Mouse (Mus musculus) embryonic facial prominence, embryonic 14.5 days (tissue): ENCODE results near the gene Olfr331. TPM values are rescaled to one million over a fixed set of nuclear protein-coding genes. Genes with fewer than 3 reads are reported as not detected.

Experiments
- ATAC-seq: fragments of 200-750 bp; cut with Nextera tagmentation; 2 replicates; pipeline ENCODE4 v1.8.0; 2017; ENCODE audit warnings: low read depth, moderate number of reproducible peaks, moderate TSS enrichment
- DNase-seq: peaks from one replicate; pipeline ENCODE4 v3.0.0-alpha.2; 2015; ENCODE audit warnings: low spot score
- H3K27ac ChIP-seq: fragments of 300-500 bp; sonication (generic); replicated peaks from 2 replicates; pipeline ENCODE4 v1.5.1; 2014; ENCODE audit warnings: low read depth, mild to moderate bottlenecking, low read length, moderate library complexity
- H3K27me3 ChIP-seq: fragments of 300-500 bp; sonication (generic); replicated peaks from 2 replicates; pipeline ENCODE4 v1.6.1; 2014; ENCODE audit warnings: low read length; ENCODE audit not compliant: control insufficient read depth, insufficient read depth
- H3K36me3 ChIP-seq: fragments of 300-500 bp; sonication (generic); 2 replicates; pipeline ENCODE4 v1.6.1; 2014; ENCODE audit warnings: low read length, mixed read lengths; ENCODE audit not compliant: control insufficient read depth, insufficient read depth
- H3K4me1 ChIP-seq: fragments of 300-500 bp; sonication (generic); 2 replicates; pipeline ENCODE4 v1.6.1; 2014; ENCODE audit warnings: antibody characterized with exemption, low read length; ENCODE audit not compliant: control insufficient read depth, insufficient read depth
- H3K4me2 ChIP-seq: fragments of 300-500 bp; sonication (generic); 2 replicates; pipeline ENCODE4 v1.6.1; 2014; ENCODE audit warnings: low read depth, mild to moderate bottlenecking, low read length, moderate library complexity, mixed read lengths
- H3K4me3 ChIP-seq: fragments of 300-500 bp; sonication (generic); 2 replicates; pipeline ENCODE4 v1.5.1; 2014; ENCODE audit warnings: low read depth, mild to moderate bottlenecking, low read length
- H3K9ac ChIP-seq: fragments of 300-500 bp; sonication (generic); 2 replicates; pipeline ENCODE4 v1.6.1; 2014; ENCODE audit warnings: low read depth, mild to moderate bottlenecking, low read length, moderate library complexity, mixed read lengths
- H3K9me3 ChIP-seq: fragments of 300-500 bp; sonication (generic); 2 replicates; pipeline ENCODE4 v1.6.1; 2016; ENCODE audit warnings: low read length; ENCODE audit not compliant: control insufficient read depth
- WGBS: fragments of 180-500 bp; shearing (Covaris S2); extraction: QIAGEN DNeasy Blood & Tissue Kit; methylation state at CpG from one replicate; pipeline ENCODE4 v1.1.7; 2014; 5-methylcytosine and 5-hydroxymethylcytosine counted together
- polyA plus RNA-seq: library from polyadenylated mRNA; unstranded; fragments of >200 nt; fragmentation: Nextera tagmentation; extraction: Ambion mirVana; gene quantifications from 2 replicates; pipeline ENCODE4 v1.2.1, GENCODE M21; 2014

Olfr331 gene
- polyA plus RNA-seq, 1 experiment from 2014 or later: not detected

- Histone ChIP-seq H3K27ac (no peak within 1 kb of the TSS), H3K4me1 (no peaks in the 10 kb centered on the region), H3K4me3 (no peak within 1 kb of the TSS), H3K9me3 (no peaks in the 10 kb centered on the region), H3K27me3 (no peaks in the 10 kb centered on the region), H3K36me3 (no peaks in the 10 kb centered on the region), H3K4me2 (no peak within 1 kb of the TSS), H3K9ac (no peak within 1 kb of the TSS)
- DNase-seq (no peak), ATAC-seq (no peak)
These were observed 40.2 kb downstream of the Olfr331 start, which contains the start of gene Olfr30 for GRCm38 (mm10) chr11:58462170-58462569. Gene Olfr30, minus strand, starts transcription at chr11:58462270.

- no peak overlapping the region for H3K27ac ChIP-seq
- H3K9ac ChIP-seq: no peak overlapping the region
- no peaks in the 10 kb centered on the region for H3K36me3 ChIP-seq
- DNase-seq (peak; percentile 20), ATAC-seq (peak; percentile 44; the same call in 1 of the 2 replicates)
- H3K9me3 ChIP-seq: no peaks in the 10 kb centered on the region
- H3K4me1 ChIP-seq: no peaks in the 10 kb centered on the region
- 22% methylated on average over 4 of the region's 4 CpGs for WGBS
- H3K27me3 ChIP-seq: no peaks in the 10 kb centered on the region
- H3K4me3 ChIP-seq: no peak overlapping the region
- H3K4me2 ChIP-seq: no peak overlapping the region
These were observed 48.8 kb downstream of the Olfr331 start for GRCm38 (mm10) chr11:58453592-58453991.

GRCm38 (mm10) chr11:58452759-58453158 lies 49.6 kb downstream of the Olfr331 start, which contains the start of gene Lypd9:
Gene Lypd9, minus strand, starts transcription at chr11:58452923.
- 96% methylated on average over 9 of the region's 9 CpGs for WGBS

More at GRCm38 (mm10) chr11:58452759-58453158, 49.6 kb downstream of the Olfr331 start, which contains the start of gene Lypd9:
- H3K9ac ChIP-seq: no peak within 1 kb of the TSS
- no peak within 1 kb of the TSS for H3K4me2 ChIP-seq
- no peaks in the 10 kb centered on the region for H3K27me3 ChIP-seq
- H3K4me1 ChIP-seq: no peaks in the 10 kb centered on the region
- ATAC-seq (no peak), DNase-seq (no peak)
- H3K9me3 ChIP-seq: no peaks in the 10 kb centered on the region
- H3K27ac ChIP-seq: no peak within 1 kb of the TSS
- H3K36me3 ChIP-seq: no peaks in the 10 kb centered on the region
- H3K4me3 ChIP-seq: no peak within 1 kb of the TSS

Other genes with a start within 250 kb of the Olfr331 start
- gene 4930438A08Rik, start 227.8 kb downstream of the Olfr331 start, polyA plus RNA-seq: 0.22 and 0.45 TPM in 2 replicates
- 14.2 and 14.7 TPM in 2 replicates for gene Zfp692, start 195.5 kb downstream of the Olfr331 start, polyA plus RNA-seq
- 42.3 TPM in 2 replicates for gene Zfp672, start 172.2 kb downstream of the Olfr331 start, polyA plus RNA-seq
- 23.2 and 27.3 TPM in 2 replicates for gene Sh3bp5l, start 171.8 kb downstream of the Olfr331 start, polyA plus RNA-seq
- gene Lypd8, start 123.5 kb downstream of the Olfr331 start, polyA plus RNA-seq: not detected in 2 replicates
- gene 1810065E05Rik, start 81.5 kb downstream of the Olfr331 start, polyA plus RNA-seq: not detected in 2 replicates
- gene Gm12253, start 70.0 kb downstream of the Olfr331 start, polyA plus RNA-seq: not detected in 2 replicates
- not detected in 2 replicates for gene Lypd9, start 49.6 kb downstream of the Olfr331 start, polyA plus RNA-seq
- gene Olfr30, start 40.3 kb downstream of the Olfr331 start, polyA plus RNA-seq: 0.13 and 0.15 TPM in 2 replicates
- 0.11 and 0.12 TPM in 2 replicates for gene Olfr332, start 10.0 kb downstream of the Olfr331 start, polyA plus RNA-seq
- gene Olfr330, start 32.3 kb upstream of the Olfr331 start, polyA plus RNA-seq: 0.30 and 0.46 TPM in 2 replicates
- 0.31 TPM in 1 of 2 replicates, not detected in the other for gene Olfr329-ps, start 43.9 kb upstream of the Olfr331 start, polyA plus RNA-seq
- not detected in 2 replicates for gene Olfr328, start 53.1 kb upstream of the Olfr331 start, polyA plus RNA-seq
- not detected in 2 replicates for gene Olfr224, start 68.0 kb upstream of the Olfr331 start, polyA plus RNA-seq
- gene Olfr325, start 75.2 kb upstream of the Olfr331 start, polyA plus RNA-seq: not detected in 2 replicates
- not detected in 2 replicates for gene Olfr324, start 92.5 kb upstream of the Olfr331 start, polyA plus RNA-seq
- not detected in 2 replicates for gene 2210407C18Rik, start 113.5 kb upstream of the Olfr331 start, polyA plus RNA-seq
- gene Olfr323, start 127.9 kb upstream of the Olfr331 start, polyA plus RNA-seq: not detected in 2 replicates
- 0.07 and 0.09 TPM in 2 replicates for gene Trim58, start 137.9 kb upstream of the Olfr331 start, polyA plus RNA-seq
- not detected in 2 replicates for gene Olfr322, start 156.2 kb upstream of the Olfr331 start, polyA plus RNA-seq
- not detected in 2 replicates for gene Olfr320, start 178.5 kb upstream of the Olfr331 start, polyA plus RNA-seq
- 0.33 TPM in 1 of 2 replicates, not detected in the other for gene Olfr319, start 196.6 kb upstream of the Olfr331 start, polyA plus RNA-seq
- gene Olfr318, start 221.4 kb upstream of the Olfr331 start, polyA plus RNA-seq: not detected in 2 replicates
- not detected in 2 replicates for gene Olfr317, start 236.6 kb upstream of the Olfr331 start, polyA plus RNA-seq